Mouse (Mus musculus) E14TG2a.4 (cell line): ENCODE measurements around the gene Mre11a.

ENCODE experiments used
- CTCF ChIP-seq: conservative IDR thresholded peaks from 2 replicates; pipeline ENCODE4 v1.5.1; 2014; ENCODE audit warnings: low read length
- POU5F1 ChIP-seq: IDR thresholded peaks from 2 replicates; pipeline ENCODE4 v1.6.1; 2014; ENCODE audit warnings: low read length, borderline replicate concordance

DNA sequence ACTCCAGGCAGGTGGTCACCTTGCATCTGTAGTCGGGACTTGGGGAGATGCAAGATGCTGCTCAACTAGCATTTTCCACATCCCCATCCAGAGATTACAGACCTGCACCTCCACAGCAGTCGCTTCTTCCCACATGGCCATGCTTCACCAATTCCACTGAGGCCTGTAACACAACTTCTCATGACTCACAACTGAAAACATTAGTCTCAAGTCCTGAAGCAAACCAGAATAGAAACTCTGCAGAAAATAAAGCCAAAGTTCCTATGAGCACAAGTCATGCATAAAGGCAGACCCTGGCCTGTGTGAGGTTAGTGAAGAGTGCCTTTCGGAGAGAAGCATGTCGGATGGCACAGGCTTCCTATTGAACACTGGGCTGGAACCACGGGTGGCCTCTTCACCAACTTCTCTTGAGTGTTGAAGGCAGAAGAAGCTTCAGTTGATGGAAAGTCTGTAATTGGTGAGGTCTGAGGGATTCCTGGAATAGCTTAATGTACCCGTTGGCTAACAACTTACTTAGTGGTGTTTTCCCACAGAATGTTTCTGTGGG lies 58.9 kb downstream of the Mre11a start:
- TF ChIP-seq CTCF (no peak), POU5F1 (no peak)
